Mouse (Mus musculus) liver, embryonic 14.5 days (tissue): Measurements from ENCODE around the gene Golt1b. TPM values are rescaled to one million over a fixed set of nuclear protein-coding genes. Genes with fewer than 3 reads are reported as not detected.

Experiments
- ATAC-seq: fragments of 200-750 bp; cut with Nextera tagmentation; 2 replicates; pipeline ENCODE4 v1.8.0; 2017; ENCODE audit warnings: moderate number of reproducible peaks, mild to moderate bottlenecking, moderate library complexity; ENCODE audit not compliant: insufficient read depth
- DNase-seq, 3 experiments: peaks; one replicate each; pipeline ENCODE4 v3.0.0-alpha.2; 2012 to 2013; ENCODE audit warnings: low read depth in 3 of 3, low spot score in 3 of 3
- H3K27ac ChIP-seq: fragments of 300-500 bp; sonication (generic); 2 replicates; pipeline ENCODE4 v1.5.1; 2014; ENCODE audit warnings: moderate library complexity, mild to moderate bottlenecking, control low read depth, inconsistent platforms
- H3K27me3 ChIP-seq: fragments of 300-500 bp; sonication (generic); 2 replicates; pipeline ENCODE4 v1.6.1; 2014; ENCODE audit warnings: mild to moderate bottlenecking, low read length, moderate library complexity; ENCODE audit not compliant: control insufficient read depth, insufficient read depth
- H3K36me3 ChIP-seq: fragments of 300-500 bp; sonication (generic); replicated peaks from 2 replicates; pipeline ENCODE4 v1.6.1; 2014; ENCODE audit warnings: low read depth; ENCODE audit not compliant: control insufficient read depth, insufficient read depth
- H3K4me1 ChIP-seq, 2 experiments: fragments of 200-500 bp in 1 of 2; fragments of 300-500 bp in 1 of 2; sonication (generic) in 1 of 2; replicated peaks; 2 replicates each; pipeline ENCODE4 v1.6.1; 2012 to 2014; ENCODE audit warnings: antibody characterized with exemption in 1 of 2, inconsistent platforms in 1 of 2, low read length in 1 of 2; ENCODE audit not compliant: control insufficient read depth in 2 of 2, insufficient read depth in 2 of 2
- H3K4me2 ChIP-seq: fragments of 300-500 bp; sonication (generic); 2 replicates; pipeline ENCODE4 v1.6.1; 2014; ENCODE audit warnings: low read depth, mild to moderate bottlenecking, control low read depth, moderate library complexity
- H3K4me3 ChIP-seq, 2 experiments: fragments of 200-500 bp in 1 of 2; fragments of 300-500 bp in 1 of 2; sonication (generic) in 1 of 2; 2 replicates each; pipeline ENCODE4 v1.5.1; 2012 to 2014; ENCODE audit warnings: low read depth in 2 of 2, low read length in 2 of 2, mild to moderate bottlenecking in 2 of 2, control low read depth in 1 of 2, inconsistent platforms in 1 of 2, moderate library complexity in 1 of 2; ENCODE audit not compliant: insufficient read depth in 1 of 2
- H3K9ac ChIP-seq: fragments of 300-500 bp; sonication (generic); replicated peaks from 2 replicates; pipeline ENCODE4 v1.6.1; 2014; ENCODE audit warnings: mild to moderate bottlenecking, control low read depth, moderate library complexity
- H3K9me3 ChIP-seq: fragments of 300-500 bp; sonication (generic); 2 replicates; pipeline ENCODE4 v1.6.1; 2016; ENCODE audit warnings: low read length, mixed read lengths; ENCODE audit not compliant: control insufficient read depth
- CTCF ChIP-seq: IDR thresholded peaks from 2 replicates; pipeline ENCODE4 v1.5.1; 2016; ENCODE audit warnings: antibody characterized with exemption, low read depth, control low read depth
- EP300 ChIP-seq: IDR thresholded peaks from 2 replicates; pipeline ENCODE4 v1.6.1; 2016; ENCODE audit warnings: antibody characterized with exemption, low read depth
- WGBS: fragments of 180-500 bp; shearing (Covaris S2); extraction: QIAGEN DNeasy Blood & Tissue Kit; methylation state at CpG from one replicate; pipeline ENCODE4 v1.1.7; 2014; ENCODE audit not compliant: insufficient replicate concordance; 5-methylcytosine and 5-hydroxymethylcytosine counted together
- polyA plus RNA-seq, 2 experiments: library from polyadenylated mRNA; depleted of rRNA in 1 of 2; stranded (reverse) in 1 of 2; unstranded in 1 of 2; fragments of >200 nt; fragmentation: Nextera tagmentation in 1 of 2; extraction: Ambion mirVana in 1 of 2; gene quantifications; 2 replicates each; pipeline versions ENCODE4 v1.2.1 to v1.2.3; 2012 to 2014

Gene Golt1b
- polyA plus RNA-seq, 2 experiments, result 7.9 to 39.4 TPM

GRCm38 (mm10) chr6:142363019-142363576, 23.9 kb upstream of the Golt1b start:
- DNase-seq (no peak), ATAC-seq (0 out of 2 replicates have a peak, but pooled peaks have one; percentile 1)
- Histone ChIP-seq H3K4me2 (no peak overlapping the region), H3K9ac (no peak overlapping the region), H3K27ac (no peak overlapping the region), H3K4me3 (no peak overlapping the region), H3K9me3 (no peaks in the 10 kb centered on the region), H3K27me3 (no peaks in the 10 kb centered on the region), H3K36me3 (peaks cover 31% of the 10 kb centered on the region), H3K4me1 (no peaks in the 10 kb centered on the region)
- 70% methylated on average over 9 of the region's 9 CpGs for WGBS
- TF ChIP-seq EP300, result no peak
- peak; percentile 28; the same call in 1 of the 2 replicates for TF ChIP-seq CTCF

GRCm38 (mm10) chr6:142365742-142366472, 21.1 kb upstream of the Golt1b start:
- ATAC-seq (no peak), DNase-seq (no peak)
- TF ChIP-seq CTCF (no peak), EP300 (no peak)
- 81% methylated on average over 8 of the region's 8 CpGs for WGBS
- H3K9ac ChIP-seq, result no peak overlapping the region
- H3K4me3 ChIP-seq, result no peak overlapping the region
- H3K36me3 ChIP-seq, result peaks cover 37% of the 10 kb centered on the region
- H3K27me3 ChIP-seq, result no peaks in the 10 kb centered on the region
- H3K4me2 ChIP-seq, result no peak overlapping the region
- no peak overlapping the region for H3K27ac ChIP-seq
- no peaks in the 10 kb centered on the region for H3K4me1 ChIP-seq
- H3K9me3 ChIP-seq, result no peaks in the 10 kb centered on the region

- H3K36me3 ChIP-seq, result peaks cover 39% of the 10 kb centered on the region
- H3K4me2 ChIP-seq, result no peak overlapping the region
- H3K27me3 ChIP-seq, result no peaks in the 10 kb centered on the region
- TF ChIP-seq EP300, result no peak
- TF ChIP-seq CTCF, result no peak
- H3K9me3 ChIP-seq, result no peaks in the 10 kb centered on the region
- ATAC-seq (no peak), DNase-seq (no peak)
- no peak overlapping the region for H3K9ac ChIP-seq
- no peak overlapping the region for H3K4me3 ChIP-seq
- 79% methylated on average over 10 of the region's 10 CpGs for WGBS
- H3K27ac ChIP-seq, result no peak overlapping the region
- H3K4me1 ChIP-seq, result no peaks in the 10 kb centered on the region
Observed at GRCm38 (mm10) chr6:142366473-142367018, 20.5 kb upstream of the Golt1b start.

- H3K4me1 ChIP-seq, result no peaks in the 10 kb centered on the region
- no peak for TF ChIP-seq CTCF
- no peak for TF ChIP-seq EP300
- no peak overlapping the region for H3K27ac ChIP-seq
- peaks cover 42% of the 10 kb centered on the region for H3K36me3 ChIP-seq
- no peak overlapping the region for H3K9ac ChIP-seq
- WGBS, result 84% methylated on average over 3 of the region's 3 CpGs
- H3K27me3 ChIP-seq, result no peaks in the 10 kb centered on the region
- no peak overlapping the region for H3K4me2 ChIP-seq
- H3K4me3 ChIP-seq, result no peak overlapping the region
- ATAC-seq (no peak), DNase-seq (no peak)
- no peaks in the 10 kb centered on the region for H3K9me3 ChIP-seq
Observed at GRCm38 (mm10) chr6:142367565-142367964, 19.5 kb upstream of the Golt1b start.

- H3K9ac ChIP-seq, result no peak overlapping the region
- no peaks in the 10 kb centered on the region for H3K4me1 ChIP-seq
- TF ChIP-seq EP300, result no peak
- TF ChIP-seq CTCF, result no peak
- H3K27ac ChIP-seq, result no peak overlapping the region
- no peak overlapping the region for H3K4me2 ChIP-seq
- ATAC-seq, result no peak
- no peak overlapping the region for H3K4me3 ChIP-seq
- H3K36me3 ChIP-seq, result peaks cover 37% of the 10 kb centered on the region
- WGBS, result 77% methylated on average over 3 of the region's 3 CpGs
- no peak for DNase-seq
- H3K27me3 ChIP-seq, result no peaks in the 10 kb centered on the region
- no peaks in the 10 kb centered on the region for H3K9me3 ChIP-seq
Observed at GRCm38 (mm10) chr6:142369568-142369967, 17.5 kb upstream of the Golt1b start.
